Mouse (Mus musculus) testis, adult 2 months (tissue): Measurements from ENCODE around the gene Fhl4.

Source experiments
- CTCF ChIP-seq: fragments of 200-500 bp; IDR thresholded peaks from 2 replicates; pipeline ENCODE4 v1.5.1; 2012; ENCODE audit warnings: low read depth, mild to moderate bottlenecking, inconsistent platforms, low read length, moderate library complexity; ENCODE audit not compliant: control insufficient read depth, insufficient read depth, insufficient replicate concordance
- POLR2A ChIP-seq: fragments of 200-500 bp; IDR thresholded peaks from 2 replicates; pipeline ENCODE4 v1.6.1; 2012; ENCODE audit warnings: low read depth, mild to moderate bottlenecking, inconsistent platforms, low read length, moderate library complexity; ENCODE audit not compliant: control insufficient read depth

- TF ChIP-seq POLR2A (no peak), CTCF (no peak)
These were observed 34.3 kb upstream of the Fhl4 start for GRCm38 (mm10) chr10:85136573-85136972.
